Mouse (Mus musculus) layer of hippocampus, postnatal 25 days (tissue): ENCODE data around the gene Neurod6. TPM values are rescaled to one million over a fixed set of nuclear protein-coding genes. Genes with fewer than 3 reads are reported as not detected.
"Not testable (repeated sequence)": the region's sequence is repeated elsewhere in the genome, so short reads cannot be mapped to it uniquely, and the experiment has no call there.

Experiments used
- DNase-seq, 2 experiments: peaks; one replicate each; pipeline ENCODE4 v3.0.0; 2022; ENCODE audit warnings: mixed read lengths in 2 of 2, low spot score in 1 of 2; ENCODE audit errors: extremely low spot score in 1 of 2
- total RNA-seq, 2 experiments: library from RNA; stranded (reverse); gene quantifications; 2 replicates each; pipeline ENCODE4 v1.2.3; 2021

Gene Neurod6
- total RNA-seq: 100 to 1,000 TPM; 175 to 217 TPM

- peak; percentile 44 to 49 for DNase-seq
Measured at GRCm38 (mm10) chr6:55680974-55681373, at the start of gene Neurod6. Neurod6 (minus strand) TSS chr6:55681263.

- peak; percentile 52 to 78 for DNase-seq
Measured at GRCm38 (mm10) chr6:55717209-55717608, 36.1 kb upstream of the Neurod6 start.

GRCm38 (mm10) chr6:55715446-55715845, 34.4 kb upstream of the Neurod6 start:
- no peak for DNase-seq

- DNase-seq: not testable (repeated sequence)
Measured at GRCm38 (mm10) chr6:55710913-55711312, 29.9 kb upstream of the Neurod6 start.

GRCm38 (mm10) chr6:55704759-55705104, 23.7 kb upstream of the Neurod6 start:
- DNase-seq: no peak

GRCm38 (mm10) chr6:55704061-55704758, 23.1 kb upstream of the Neurod6 start:
- DNase-seq: no peak

GRCm38 (mm10) chr6:55700392-55701386, 19.6 kb upstream of the Neurod6 start:
- no peak for DNase-seq

GRCm38 (mm10) chr6:55690015-55690531, 9.0 kb upstream of the Neurod6 start:
- no peak for DNase-seq

- DNase-seq: no peak
Measured at GRCm38 (mm10) chr6:55683506-55683905, 2.4 kb upstream of the Neurod6 start.

- no peak for DNase-seq
Measured at GRCm38 (mm10) chr6:55682886-55683285, 1.8 kb upstream of the Neurod6 start.

GRCm38 (mm10) chr6:55678571-55679185, 2.4 kb downstream of the Neurod6 start:
- DNase-seq: no peak

- DNase-seq: no peak
Measured at GRCm38 (mm10) chr6:55677326-55677725, 3.7 kb downstream of the Neurod6 start.

GRCm38 (mm10) chr6:55676663-55677311, 4.3 kb downstream of the Neurod6 start:
- DNase-seq: peak; percentile 48 to 62

GRCm38 (mm10) chr6:55676141-55676662, 4.9 kb downstream of the Neurod6 start:
- peak in 1 of 2 experiments; percentile 15 for DNase-seq

- DNase-seq: no peak
Measured at GRCm38 (mm10) chr6:55667801-55668200, 13.3 kb downstream of the Neurod6 start.

GRCm38 (mm10) chr6:55661126-55661915, 19.7 kb downstream of the Neurod6 start:
- DNase-seq: no peak

- DNase-seq: no peak
Measured at GRCm38 (mm10) chr6:55649996-55650395, 31.1 kb downstream of the Neurod6 start.

- no peak for DNase-seq
Measured at GRCm38 (mm10) chr6:55649581-55649980, 31.5 kb downstream of the Neurod6 start.

GRCm38 (mm10) chr6:55648886-55649285, 32.2 kb downstream of the Neurod6 start:
- no peak for DNase-seq
